Mouse (Mus musculus): ENCODE data around the gene Tpo. TPM values are rescaled to one million over a fixed set of nuclear protein-coding genes. Genes with fewer than 3 reads are reported as not detected.

The Tpo gene
- polyA plus RNA-seq, 1 experiment from 2014 or later = not detected

GRCm38 (mm10) chr12:30109646-30110605 is 22.5 kb downstream of the Tpo start:
- Histone ChIP-seq H3K9ac (ENCODE audit: low read length) (no peak overlapping the region), H3K27me3 (ENCODE audit: control insufficient read depth, insufficient read depth, low read length) (no peaks in the 10 kb centered on the region), H3K4me1 (ENCODE audit: control insufficient read depth, insufficient read depth, low read length) (no peaks in the 10 kb centered on the region), H3K4me2 (ENCODE audit: low read depth, severe bottlenecking) (no peak overlapping the region), H3K9me3 (ENCODE audit: control insufficient read depth, low read length) (no peaks in the 10 kb centered on the region), H3K27ac (replicated peaks; ENCODE audit: low read depth, low read length) (no peak overlapping the region), H3K4me3 (ENCODE audit: low read depth, low read length) (no peak overlapping the region), H3K36me3 (ENCODE audit: control insufficient read depth, insufficient read depth, low read length) (no peaks in the 10 kb centered on the region)
- DNase-seq (ENCODE audit: low spot score) (no peak), ATAC-seq (ENCODE audit: insufficient number of reproducible peaks, low FRiP score, low TSS enrichment, low read depth) (no peak)
- WGBS = 77% methylated on average over 14 of the region's 14 CpGs

GRCm38 (mm10) chr12:30102891-30103565 is 29.4 kb downstream of the Tpo start:
- H3K9me3 ChIP-seq (ENCODE audit: control insufficient read depth, low read length) = no peaks in the 10 kb centered on the region
- no peak overlapping the region for H3K4me3 ChIP-seq (ENCODE audit: low read depth, low read length)
- H3K27me3 ChIP-seq (ENCODE audit: control insufficient read depth, insufficient read depth, low read length) = no peaks in the 10 kb centered on the region
- peak overlapping the region; percentile 32; the same call in 1 of the 2 replicates for H3K9ac ChIP-seq (ENCODE audit: low read length)
- DNase-seq (ENCODE audit: low spot score) (peak; percentile 40), ATAC-seq (ENCODE audit: insufficient number of reproducible peaks, low FRiP score, low TSS enrichment, low read depth) (no peak)
- H3K4me2 ChIP-seq (ENCODE audit: low read depth, severe bottlenecking) = peak overlapping the region; percentile 24; the same call in 1 of the 2 replicates
- 33% methylated on average over 29 of the region's 29 CpGs for WGBS
- H3K36me3 ChIP-seq (ENCODE audit: control insufficient read depth, insufficient read depth, low read length) = no peaks in the 10 kb centered on the region
- no peak overlapping the region for H3K27ac ChIP-seq (replicated peaks; ENCODE audit: low read depth, low read length)
- no peaks in the 10 kb centered on the region for H3K4me1 ChIP-seq (ENCODE audit: control insufficient read depth, insufficient read depth, low read length)

- no peaks in the 10 kb centered on the region for H3K27me3 ChIP-seq (ENCODE audit: control insufficient read depth, insufficient read depth, low read length)
- WGBS = 91% methylated on average over 5 of the region's 5 CpGs
- DNase-seq (ENCODE audit: low spot score) = no peak
Observed at GRCm38 (mm10) chr12:30092081-30092480, 40.3 kb downstream of the Tpo start.

GRCm38 (mm10) chr12:30083971-30084370 is 48.5 kb downstream of the Tpo start:
- 85% methylated on average over 3 of the region's 3 CpGs for WGBS

More at GRCm38 (mm10) chr12:30092081-30092480, 40.3 kb downstream of the Tpo start:
- H3K27ac ChIP-seq (replicated peaks; ENCODE audit: low read depth, low read length) = no peak overlapping the region
- no peaks in the 10 kb centered on the region for H3K9me3 ChIP-seq (ENCODE audit: control insufficient read depth, low read length)
- ATAC-seq (ENCODE audit: insufficient number of reproducible peaks, low FRiP score, low TSS enrichment, low read depth) = no peak
- no peak overlapping the region for H3K9ac ChIP-seq (ENCODE audit: low read length)
- H3K4me3 ChIP-seq (ENCODE audit: low read depth, low read length) = no peak overlapping the region
- no peaks in the 10 kb centered on the region for H3K4me1 ChIP-seq (ENCODE audit: control insufficient read depth, insufficient read depth, low read length)
- no peak overlapping the region for H3K4me2 ChIP-seq (ENCODE audit: low read depth, severe bottlenecking)
- H3K36me3 ChIP-seq (ENCODE audit: control insufficient read depth, insufficient read depth, low read length) = no peaks in the 10 kb centered on the region

GRCm38 (mm10) chr12:30077056-30077455 is 55.4 kb downstream of the Tpo start:
- peaks cover 3% of the 10 kb centered on the region; the same call in 1 of the 2 replicates for H3K4me1 ChIP-seq (ENCODE audit: control insufficient read depth, insufficient read depth, low read length)
- no peak overlapping the region for H3K27ac ChIP-seq (replicated peaks; ENCODE audit: low read depth, low read length)
- no peak overlapping the region for H3K9ac ChIP-seq (ENCODE audit: low read length)
- no peaks in the 10 kb centered on the region for H3K36me3 ChIP-seq (ENCODE audit: control insufficient read depth, insufficient read depth, low read length)
- no peaks in the 10 kb centered on the region for H3K27me3 ChIP-seq (ENCODE audit: control insufficient read depth, insufficient read depth, low read length)
- H3K4me2 ChIP-seq (ENCODE audit: low read depth, severe bottlenecking) = no peak overlapping the region
- WGBS = 95% methylated on average over 10 of the region's 11 CpGs
- DNase-seq (ENCODE audit: low spot score) (no peak), ATAC-seq (ENCODE audit: insufficient number of reproducible peaks, low FRiP score, low TSS enrichment, low read depth) (no peak)
- no peak overlapping the region for H3K4me3 ChIP-seq (ENCODE audit: low read depth, low read length)
- H3K9me3 ChIP-seq (ENCODE audit: control insufficient read depth, low read length) = no peaks in the 10 kb centered on the region

More at GRCm38 (mm10) chr12:30083971-30084370, 48.5 kb downstream of the Tpo start:
- Histone ChIP-seq H3K27me3 (ENCODE audit: control insufficient read depth, insufficient read depth, low read length) (no peaks in the 10 kb centered on the region), H3K4me1 (ENCODE audit: control insufficient read depth, insufficient read depth, low read length) (no peaks in the 10 kb centered on the region), H3K36me3 (ENCODE audit: control insufficient read depth, insufficient read depth, low read length) (no peaks in the 10 kb centered on the region), H3K4me3 (ENCODE audit: low read depth, low read length) (no peak overlapping the region), H3K9ac (ENCODE audit: low read length) (no peak overlapping the region), H3K9me3 (ENCODE audit: control insufficient read depth, low read length) (no peaks in the 10 kb centered on the region), H3K4me2 (ENCODE audit: low read depth, severe bottlenecking) (no peak overlapping the region), H3K27ac (replicated peaks; ENCODE audit: low read depth, low read length) (no peak overlapping the region)
- ATAC-seq (ENCODE audit: insufficient number of reproducible peaks, low FRiP score, low TSS enrichment, low read depth) (no peak), DNase-seq (ENCODE audit: low spot score) (no peak)

- H3K27ac ChIP-seq (replicated peaks; ENCODE audit: low read depth, low read length) = no peak overlapping the region
- H3K27me3 ChIP-seq (ENCODE audit: control insufficient read depth, insufficient read depth, low read length) = no peaks in the 10 kb centered on the region
- peaks cover 3% of the 10 kb centered on the region; the same call in 1 of the 2 replicates for H3K4me1 ChIP-seq (ENCODE audit: control insufficient read depth, insufficient read depth, low read length)
- no peak overlapping the region for H3K4me2 ChIP-seq (ENCODE audit: low read depth, severe bottlenecking)
- H3K9ac ChIP-seq (ENCODE audit: low read length) = no peak overlapping the region
- no peak overlapping the region for H3K4me3 ChIP-seq (ENCODE audit: low read depth, low read length)
- no peak for ATAC-seq (ENCODE audit: insufficient number of reproducible peaks, low FRiP score, low TSS enrichment, low read depth)
- DNase-seq (ENCODE audit: low spot score) = no peak
- no peaks in the 10 kb centered on the region for H3K36me3 ChIP-seq (ENCODE audit: control insufficient read depth, insufficient read depth, low read length)
- no peaks in the 10 kb centered on the region for H3K9me3 ChIP-seq (ENCODE audit: control insufficient read depth, low read length)
- 70% methylated on average over 2 of the region's 2 CpGs for WGBS
Observed at GRCm38 (mm10) chr12:30076316-30076715, 56.1 kb downstream of the Tpo start.

GRCm38 (mm10) chr12:30069321-30069720 is 63.1 kb downstream of the Tpo start:
- 51% methylated on average over 2 of the region's 2 CpGs for WGBS
- no peaks in the 10 kb centered on the region for H3K9me3 ChIP-seq (ENCODE audit: control insufficient read depth, low read length)
- H3K4me1 ChIP-seq (ENCODE audit: control insufficient read depth, insufficient read depth, low read length) = peaks cover 9% of the 10 kb centered on the region; the same call in 1 of the 2 replicates
- no peak overlapping the region for H3K4me3 ChIP-seq (ENCODE audit: low read depth, low read length)
- H3K4me2 ChIP-seq (ENCODE audit: low read depth, severe bottlenecking) = no peak overlapping the region
- H3K9ac ChIP-seq (ENCODE audit: low read length) = no peak overlapping the region
- DNase-seq (ENCODE audit: low spot score) (no peak), ATAC-seq (ENCODE audit: insufficient number of reproducible peaks, low FRiP score, low TSS enrichment, low read depth) (no peak)
- no peaks in the 10 kb centered on the region for H3K27me3 ChIP-seq (ENCODE audit: control insufficient read depth, insufficient read depth, low read length)
- H3K36me3 ChIP-seq (ENCODE audit: control insufficient read depth, insufficient read depth, low read length) = no peaks in the 10 kb centered on the region
- no peak overlapping the region for H3K27ac ChIP-seq (replicated peaks; ENCODE audit: low read depth, low read length)

- Histone ChIP-seq H3K27ac (replicated peaks; ENCODE audit: low read depth, low read length) (no peak overlapping the region), H3K9me3 (ENCODE audit: control insufficient read depth, low read length) (no peaks in the 10 kb centered on the region), H3K4me1 (ENCODE audit: control insufficient read depth, insufficient read depth, low read length) (peaks cover 5% of the 10 kb centered on the region; the same call in 1 of the 2 replicates), H3K4me2 (ENCODE audit: low read depth, severe bottlenecking) (no peak overlapping the region), H3K36me3 (ENCODE audit: control insufficient read depth, insufficient read depth, low read length) (no peaks in the 10 kb centered on the region), H3K4me3 (ENCODE audit: low read depth, low read length) (no peak overlapping the region), H3K9ac (ENCODE audit: low read length) (no peak overlapping the region), H3K27me3 (ENCODE audit: control insufficient read depth, insufficient read depth, low read length) (no peaks in the 10 kb centered on the region)
- DNase-seq (ENCODE audit: low spot score) (no peak), ATAC-seq (ENCODE audit: insufficient number of reproducible peaks, low FRiP score, low TSS enrichment, low read depth) (no peak)
- WGBS = 79% methylated on average over 2 of the region's 2 CpGs
Observed at GRCm38 (mm10) chr12:30067806-30068205, 64.6 kb downstream of the Tpo start.
